Mouse (Mus musculus): Measurements from ENCODE around the gene Iqsec3. TPM values are rescaled to one million over a fixed set of nuclear protein-coding genes. Genes with fewer than 3 reads are reported as not detected.
"Not testable (repeated sequence)": the region's sequence is repeated elsewhere in the genome, so short reads cannot be mapped to it uniquely, and the experiment has no call there.

Iqsec3 gene
- total RNA-seq, 4 experiments from 2014 or later = 129 to 156 (median 139) TPM

GRCm38 (mm10) chr6:121366537-121366936 is 106.9 kb downstream of the Iqsec3 start:
- not testable (repeated sequence) for DNase-seq (ENCODE audit: low spot score in 2 of 2)

DNA sequence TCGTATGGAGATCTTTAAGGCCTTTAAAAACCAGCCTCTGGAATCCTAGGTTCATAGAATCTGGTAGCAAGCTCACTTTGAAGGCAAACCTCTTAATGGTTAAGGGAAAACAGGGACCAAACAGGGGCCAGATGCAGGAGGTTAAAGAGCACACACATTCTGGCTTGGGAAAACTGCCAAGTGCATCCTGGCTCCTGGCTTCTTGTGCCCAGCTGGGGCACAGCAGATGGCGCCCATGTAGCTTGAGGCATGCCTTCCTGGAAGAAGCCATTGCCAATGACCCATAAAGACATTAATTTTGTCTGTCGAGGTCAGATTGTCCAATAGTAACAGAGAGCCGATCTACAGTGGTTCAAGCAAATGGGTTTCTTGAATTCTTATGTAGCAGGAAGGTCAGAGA is 109.5 kb downstream of the Iqsec3 start:
- DNase-seq (ENCODE audit: low spot score in 2 of 2) = no peak

DNA sequence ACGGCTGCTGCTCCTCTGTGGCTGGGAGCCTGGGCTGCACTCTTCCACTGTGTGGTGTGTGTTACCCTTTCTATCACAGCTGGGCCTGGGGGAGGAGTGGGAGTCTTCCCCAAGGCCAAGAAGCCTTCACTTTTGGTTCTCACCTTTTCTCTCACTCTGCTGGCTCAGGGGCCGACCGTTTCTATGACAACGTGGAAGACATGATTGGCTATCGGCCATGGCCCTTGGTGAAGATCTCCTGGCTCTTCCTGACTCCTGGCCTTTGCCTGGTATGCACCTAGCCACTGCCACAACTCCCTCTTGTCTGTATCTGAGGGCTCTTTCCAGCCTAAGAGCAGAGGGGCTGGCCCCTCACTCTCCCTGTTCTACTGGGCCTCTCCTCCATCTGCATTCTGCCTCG is 110.4 kb downstream of the Iqsec3 start:
- DNase-seq (ENCODE audit: low spot score in 2 of 2) = no peak

GRCm38 (mm10) chr6:121357232-121357631 is 116.2 kb downstream of the Iqsec3 start:
- DNase-seq (ENCODE audit: low spot score in 2 of 2) = no peak

DNA sequence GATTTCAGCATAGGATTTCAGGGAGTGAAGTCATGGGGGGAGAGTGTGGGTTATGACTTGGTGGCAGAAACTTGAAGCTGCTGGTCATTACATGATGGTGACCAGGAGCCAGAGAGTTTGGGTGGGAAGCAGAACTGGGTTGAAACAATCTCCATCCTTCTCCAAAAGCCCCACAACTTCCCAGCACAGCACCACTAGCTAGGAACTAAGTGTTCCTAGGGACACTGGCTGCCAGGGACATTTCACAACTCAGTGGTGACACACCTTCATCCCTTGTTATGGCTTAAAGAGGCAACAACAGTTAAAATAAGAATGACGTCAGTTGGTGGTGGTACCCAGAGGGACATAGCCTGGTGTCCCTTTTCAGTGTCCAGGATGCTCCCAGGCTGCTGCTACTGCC is 117.4 kb downstream of the Iqsec3 start:
- no peak for DNase-seq (ENCODE audit: low spot score in 2 of 2)

- DNase-seq (ENCODE audit: low spot score in 2 of 2) = no peak
Observed at GRCm38 (mm10) chr6:121352276-121352675, 121.2 kb downstream of the Iqsec3 start.

DNA sequence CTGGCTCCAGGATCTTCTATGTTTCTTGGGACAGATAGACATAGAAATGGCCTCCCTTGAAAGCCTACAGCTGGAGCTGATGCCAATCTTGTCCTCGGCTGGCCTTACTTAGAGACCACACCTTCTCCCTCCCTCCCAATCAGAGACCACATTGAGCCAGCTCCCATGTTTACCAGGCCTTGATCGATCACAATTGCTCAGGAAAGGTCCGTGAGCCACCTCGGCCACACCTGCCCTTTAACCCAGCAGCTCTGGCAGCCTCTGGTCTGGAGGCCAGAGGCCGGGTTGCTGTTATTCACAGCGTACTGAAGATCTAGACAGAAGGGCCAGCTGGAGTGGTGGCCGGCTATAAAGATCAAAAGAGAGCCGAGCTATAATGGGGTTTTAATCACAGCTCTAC is 127.0 kb downstream of the Iqsec3 start:
- DNase-seq (ENCODE audit: low spot score in 2 of 2) = no peak

DNA sequence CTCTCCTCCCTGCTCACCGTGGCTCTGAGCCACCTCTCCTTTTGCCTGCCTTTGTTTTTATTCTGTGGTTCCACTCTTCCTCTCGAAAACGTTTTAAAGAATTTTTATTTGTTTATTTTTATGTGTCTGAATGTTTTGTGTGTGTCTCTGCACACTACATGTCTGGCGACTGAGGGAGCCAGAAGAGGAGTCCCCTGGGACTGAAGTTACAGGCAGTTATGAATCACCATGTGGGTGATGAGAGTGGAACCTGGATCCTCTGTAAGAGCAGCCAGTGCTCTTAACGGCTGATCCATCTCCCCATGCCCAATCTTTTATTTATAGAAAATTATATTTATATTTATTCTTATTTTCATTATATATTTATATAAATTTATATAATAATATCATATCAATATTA is 129.1 kb downstream of the Iqsec3 start:
- DNase-seq (ENCODE audit: low spot score in 2 of 2) = no peak

GRCm38 (mm10) chr6:121343771-121344123 is 129.7 kb downstream of the Iqsec3 start:
- no peak for DNase-seq (ENCODE audit: low spot score in 2 of 2)

DNA sequence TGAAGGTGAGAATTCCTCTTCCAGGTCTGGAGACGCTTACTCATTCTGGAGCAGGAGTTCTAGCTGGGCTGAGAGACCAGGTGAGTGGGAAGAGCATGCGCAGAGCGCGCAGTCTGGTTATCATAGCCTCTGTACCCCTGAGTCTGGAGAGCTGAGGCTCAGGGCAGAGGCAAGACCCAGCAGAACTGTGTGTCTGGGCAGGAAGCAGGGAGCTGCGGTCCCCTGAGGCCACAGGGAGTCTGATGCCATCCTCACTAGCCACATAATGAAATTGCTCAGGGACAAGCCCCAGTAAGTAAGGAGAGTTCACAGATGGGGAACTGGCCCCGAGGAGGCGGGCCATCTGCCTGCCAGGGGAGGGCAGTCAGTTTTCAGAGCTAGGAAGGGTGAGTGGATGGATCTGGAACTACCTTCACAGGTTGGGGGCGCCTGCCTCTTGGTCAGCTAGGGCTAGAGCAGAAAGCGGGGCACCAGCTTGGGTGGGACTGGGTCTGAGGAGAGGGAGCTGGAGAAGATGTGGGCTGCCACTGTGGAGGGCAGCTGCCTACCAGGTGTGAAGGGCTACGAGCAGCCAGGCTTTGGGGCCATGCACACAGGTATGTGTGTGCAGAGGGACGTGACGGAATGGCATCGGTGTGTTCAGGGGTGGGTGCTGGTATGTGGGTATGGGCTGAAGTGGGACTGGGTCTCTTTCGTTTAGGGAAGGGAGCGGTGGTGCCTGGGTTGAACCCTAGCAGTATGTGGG is 130.3 kb downstream of the Iqsec3 start, which contains the start of gene Slc6a12:
TSS of gene Slc6a12 (plus strand) at position 51 of the 745 bp plus-strand sequence.
- DNase-seq (ENCODE audit: low spot score in 2 of 2) = no peak

- DNase-seq (ENCODE audit: low spot score in 2 of 2) = no peak
Observed at GRCm38 (mm10) chr6:121341650-121342049, 131.8 kb downstream of the Iqsec3 start.

DNA sequence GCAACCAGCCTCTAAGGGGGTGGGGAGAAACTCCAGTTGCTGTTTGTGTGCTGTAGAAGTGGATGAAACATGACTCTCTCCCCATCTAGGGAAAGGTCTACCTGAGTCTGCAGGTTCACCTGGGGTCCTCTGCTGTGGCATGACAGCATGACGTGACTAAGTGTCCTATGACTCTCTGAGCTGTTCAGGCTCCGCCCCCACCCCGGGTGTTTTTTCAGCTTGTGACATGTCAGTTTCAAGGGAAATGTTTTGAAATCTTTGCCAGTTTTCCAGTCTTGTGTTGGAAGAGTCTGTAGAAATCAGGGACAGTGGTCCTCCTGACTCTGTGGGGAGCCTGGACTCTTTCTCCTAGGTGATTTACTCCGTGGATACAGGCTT is 135.0 kb downstream of the Iqsec3 start:
- DNase-seq (ENCODE audit: low spot score in 2 of 2) = no peak

GRCm38 (mm10) chr6:121337770-121338518 is 135.5 kb downstream of the Iqsec3 start:
- DNase-seq (ENCODE audit: low spot score in 2 of 2) = peak; percentile 68 to 90

DNA sequence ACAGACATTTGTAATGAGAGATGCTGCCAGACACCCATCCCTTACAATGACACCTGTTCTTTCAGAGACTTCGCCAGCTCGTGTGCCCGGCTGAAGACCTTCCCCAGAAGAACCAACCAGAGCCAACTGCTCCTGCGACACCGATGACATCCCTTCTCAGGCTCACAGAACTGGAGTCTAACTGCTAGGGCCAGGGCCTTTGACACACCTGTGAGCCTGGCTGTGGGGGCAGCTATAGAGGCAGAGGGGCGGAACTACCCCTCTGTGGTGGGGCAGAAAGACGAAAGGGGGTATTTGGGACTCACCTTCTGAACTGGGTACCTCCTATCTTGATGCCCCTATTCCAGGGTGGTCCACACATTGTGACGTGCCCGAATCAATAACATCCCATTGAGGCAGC is 136.2 kb downstream of the Iqsec3 start:
- DNase-seq (ENCODE audit: low spot score in 2 of 2) = no peak

DNA sequence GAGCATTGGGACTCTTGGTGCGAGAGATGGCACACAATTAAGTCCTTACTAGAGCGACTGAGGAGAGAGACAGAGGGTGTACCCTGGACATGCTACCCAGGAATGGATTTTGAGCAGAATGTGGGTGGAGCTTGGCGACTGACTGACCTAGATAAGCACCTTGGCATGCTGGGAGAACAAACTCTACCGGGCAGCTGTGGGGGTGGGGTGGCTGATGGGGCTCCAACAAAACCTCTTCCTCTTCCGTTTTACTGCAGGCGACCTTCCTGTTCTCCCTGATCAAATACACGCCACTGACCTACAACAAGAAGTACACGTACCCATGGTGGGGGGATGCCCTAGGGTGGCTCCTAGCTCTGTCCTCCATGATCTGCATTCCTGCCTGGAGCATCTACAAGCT is 136.9 kb downstream of the Iqsec3 start:
- no peak for DNase-seq (ENCODE audit: low spot score in 2 of 2)

GRCm38 (mm10) chr6:121335841-121336240 is 137.6 kb downstream of the Iqsec3 start:
- no peak for DNase-seq (ENCODE audit: low spot score in 2 of 2)

- no peak for DNase-seq (ENCODE audit: low spot score in 2 of 2)
Observed at GRCm38 (mm10) chr6:121329848-121330508, 143.5 kb downstream of the Iqsec3 start.

DNA sequence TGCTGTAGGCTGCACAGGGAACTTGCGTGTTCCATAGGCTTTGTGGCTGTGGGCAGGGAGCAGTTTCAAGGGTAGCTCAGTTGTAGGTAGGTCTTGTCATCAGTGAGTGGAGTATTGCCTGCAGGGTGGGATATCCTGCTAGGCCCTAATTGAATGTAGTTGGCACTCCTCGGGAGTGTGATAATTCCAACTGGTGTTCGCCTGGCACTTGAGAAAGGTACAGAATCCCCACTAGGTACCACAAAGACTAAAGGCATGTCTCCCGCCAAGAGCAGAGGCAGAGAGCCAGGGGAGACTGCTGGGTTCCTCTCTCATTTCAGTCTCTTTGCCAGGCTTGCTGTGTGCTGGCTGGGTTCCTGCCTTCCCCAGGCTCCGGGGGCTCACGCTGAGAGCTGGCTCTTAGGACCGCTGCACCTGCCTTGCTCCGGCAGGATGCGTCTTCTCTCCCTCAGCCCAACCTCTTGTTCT is 145.0 kb downstream of the Iqsec3 start:
- peak; percentile 19 to 32 for DNase-seq (ENCODE audit: low spot score in 2 of 2)

DNA sequence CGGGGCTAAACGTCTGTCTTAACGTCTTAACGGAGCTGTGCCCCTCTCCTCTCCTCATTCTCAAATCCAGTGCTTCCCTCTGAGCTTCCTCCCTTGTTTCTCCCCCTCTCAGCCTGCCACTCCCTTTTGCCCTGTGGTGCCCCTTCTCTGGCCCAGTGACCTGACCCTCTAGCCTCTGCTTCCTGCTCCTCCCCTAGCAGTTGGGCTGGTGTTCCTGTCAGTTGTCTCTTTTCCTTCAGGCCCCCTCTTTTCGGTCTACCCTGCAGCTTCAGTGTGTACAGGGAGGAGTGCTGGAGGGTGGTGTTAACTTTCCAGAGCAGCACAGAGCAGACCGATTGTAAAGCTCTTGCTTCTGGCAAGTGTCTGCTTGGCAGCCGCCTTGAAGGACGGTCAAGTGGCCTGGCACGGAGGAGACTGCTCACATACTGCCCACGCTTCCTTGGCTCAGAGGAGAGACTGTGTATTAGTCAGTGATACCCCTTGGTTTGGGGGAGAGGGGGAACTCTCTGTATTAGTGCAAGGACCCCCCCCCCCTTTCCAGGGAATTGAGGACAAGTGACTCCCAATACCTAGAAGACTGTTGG is 146.9 kb downstream of the Iqsec3 start:
- no peak for DNase-seq (ENCODE audit: low spot score in 2 of 2)

DNA sequence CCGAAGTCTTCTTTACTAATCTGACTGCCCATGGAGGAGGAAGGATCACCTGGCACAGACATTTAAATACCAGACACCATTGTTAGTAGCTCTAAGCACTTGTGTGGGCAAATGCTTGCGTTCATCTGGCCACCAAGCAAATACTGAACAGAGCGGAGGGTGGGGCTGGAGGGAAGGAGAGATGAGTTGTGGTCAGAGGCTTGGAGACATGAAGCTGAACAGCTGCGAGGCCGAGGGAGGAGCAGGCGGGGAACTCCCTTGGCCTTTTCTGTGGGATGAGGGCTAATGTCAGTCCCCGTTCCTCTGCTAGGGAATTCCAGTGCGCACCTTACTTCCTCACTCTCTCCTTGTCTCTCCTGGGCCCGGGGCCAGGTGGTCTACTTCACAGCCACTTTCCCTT is 147.7 kb downstream of the Iqsec3 start:
- no peak for DNase-seq (ENCODE audit: low spot score in 2 of 2)

DNA sequence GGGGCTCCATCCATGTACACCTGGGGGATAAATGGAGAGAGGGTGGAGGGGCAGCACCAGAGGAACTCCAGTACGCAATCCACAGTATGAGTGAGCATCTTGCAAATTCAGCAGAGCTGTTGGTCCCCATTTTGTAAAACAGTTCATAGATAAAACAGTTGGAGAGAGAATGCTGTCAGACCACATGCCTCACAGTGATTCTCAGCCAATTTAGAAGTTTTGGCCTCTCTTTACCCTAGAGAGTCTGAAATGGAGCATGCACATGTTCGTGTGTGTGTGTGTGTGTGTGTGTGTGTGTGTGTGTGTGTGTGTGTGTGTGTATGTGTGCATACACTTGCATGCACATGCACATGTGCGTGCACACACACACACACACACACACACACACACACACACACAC is 148.2 kb downstream of the Iqsec3 start:
- DNase-seq (ENCODE audit: low spot score in 2 of 2) = no peak

All from layer of hippocampus, adult 8-10 months (tissue).